Mouse (Mus musculus): ENCODE results near the gene Cryba2.

DNA sequence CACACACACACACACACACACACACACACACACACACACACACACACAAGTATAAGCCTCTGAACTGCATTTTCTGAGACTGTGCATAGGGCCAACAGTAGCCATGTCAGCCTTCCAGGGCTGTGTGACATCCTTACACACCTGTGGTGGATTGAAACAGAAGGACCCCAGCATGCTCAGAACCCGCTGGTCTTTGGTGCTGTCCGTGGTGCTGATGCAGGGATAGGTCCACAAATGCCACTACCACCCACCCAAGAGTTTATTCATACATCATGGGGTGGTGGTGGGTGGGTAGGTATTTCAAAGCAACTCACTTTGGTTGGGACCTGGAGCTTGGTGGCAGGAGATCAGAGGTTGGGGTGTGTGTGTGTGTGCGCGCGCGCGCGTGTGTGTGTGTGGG is 1.4 kb downstream of the Cryba2 start:
- no peak for TF ChIP-seq CTCF (IDR thresholded peaks at IDR 0.05)
- TF ChIP-seq POLR2A (IDR thresholded peaks at IDR 0.05; ENCODE audit: insufficient read depth, low read depth, low read length): no peak

Measured in heart, adult 2 months (tissue).